Mouse (Mus musculus) cortical plate, adult 2 months (tissue): ENCODE measurements around the gene Wrap53.
"Not testable (repeated sequence)": the region's sequence is repeated elsewhere in the genome, so short reads cannot be mapped to it uniquely, and the experiment has no call there.

Source experiments
- CTCF ChIP-seq: fragments of 200-500 bp; IDR thresholded peaks from 2 replicates; pipeline ENCODE4 v1.5.1; 2011; ENCODE audit warnings: mild to moderate bottlenecking, control low read depth, low read length; ENCODE audit not compliant: insufficient read depth; ENCODE audit errors: extremely low read depth
- POLR2A ChIP-seq: fragments of 200-500 bp; IDR thresholded peaks from 2 replicates; pipeline ENCODE4 v1.6.1; 2011; ENCODE audit warnings: mild to moderate bottlenecking, low read length, control low read depth; ENCODE audit not compliant: insufficient read depth; ENCODE audit errors: extremely low read depth

GRCm38 (mm10) chr11:69530281-69530680, 49.8 kb downstream of the Wrap53 start:
- not testable (repeated sequence) for TF ChIP-seq POLR2A, CTCF
